Mouse (Mus musculus) E14TG2a.4 (cell line): ENCODE measurements at regions not wholly inside any gene's neighbourhood (a gene's known extent, or its start where the extent isn't known, plus 50 kb on each side); places are given as distances from the start of the nearest gene placed in this dataset.

ENCODE experiments used
- CTCF ChIP-seq: conservative IDR thresholded peaks from 2 replicates; pipeline ENCODE4 v1.5.1; 2014; ENCODE audit warnings: low read length
- NANOG ChIP-seq: IDR thresholded peaks from 2 replicates; pipeline ENCODE4 v1.6.1; 2014; ENCODE audit warnings: borderline replicate concordance, low read length, mixed read lengths
- POU5F1 ChIP-seq: IDR thresholded peaks from 2 replicates; pipeline ENCODE4 v1.6.1; 2014; ENCODE audit warnings: low read length, borderline replicate concordance

DNA sequence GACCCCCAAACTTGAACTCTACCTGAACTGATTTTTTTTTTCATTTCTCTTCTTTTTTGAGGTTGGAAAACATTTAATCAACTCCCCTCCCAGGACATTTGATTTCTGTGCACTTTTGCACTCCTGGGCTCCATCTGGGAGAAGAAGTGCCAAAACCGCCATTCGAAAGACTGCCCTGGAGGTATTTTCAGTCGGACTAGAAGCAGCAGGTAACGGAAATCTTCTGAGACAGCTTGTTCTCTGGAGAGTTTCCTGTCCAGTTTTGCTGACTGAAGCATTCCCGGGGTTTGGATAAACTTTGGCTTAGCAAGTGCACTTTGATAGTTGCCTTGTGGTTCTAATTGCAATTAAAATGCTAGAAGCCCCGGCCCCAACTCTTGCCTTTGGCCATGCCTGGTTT lies 169.8 kb downstream of the Mylk4 start:
- TF ChIP-seq CTCF (no peak), POU5F1 (no peak), NANOG (peak; percentile 47; the same call in 1 of the 2 replicates)
